12 mouse cellular contexts compared by ENCODE assay signal in genomic region chr11:88137814-88138425, GRCm38 (mm10). TPM values are rescaled to one million over a fixed set of nuclear protein-coding genes. Genes with fewer than 3 reads are reported as not detected.
DNase-seq lines count a peak whose midpoint lies in the region; ATAC-seq lines count a peak whose summit lies in the region.
"Had no signal": no experiment of that assay in that cellular context is flagged by ENCODE, and none has a peak within 500 bp of the region (broad histone marks: within the 10 kb centered on the region; RNA-seq: fewer than 3 reads in every experiment).

No protein-coding gene starts in this region.

- H3K9ac ChIP-seq in kidney, embryonic 16.5 days (replicated peaks; ENCODE audit: low read length), result no peak overlapping the region
- peak overlapping the region; percentile 7; the same call in 1 of the 2 replicates for H3K9ac ChIP-seq in hindbrain, embryonic 11.5 days (ENCODE audit: low read depth, low read length)
- H3K9ac ChIP-seq in neural tube, embryonic 15.5 days (replicated peaks), result 0 out of 2 replicates have a peak overlapping the region, but pooled peaks have one; percentile 0
- H3K9ac ChIP-seq: embryonic facial prominence, embryonic 15.5 days had no signal

- H3K4me3 ChIP-seq in kidney, embryonic 16.5 days (ENCODE audit: low read length), result no peak overlapping the region
- H3K4me3 ChIP-seq in hindbrain, embryonic 11.5 days (ENCODE audit: low read depth, low read length), result no peak overlapping the region
- no peak overlapping the region for H3K4me3 ChIP-seq in neural tube, embryonic 15.5 days (replicated peaks)
- H3K4me3 ChIP-seq: embryonic facial prominence, embryonic 15.5 days had no signal

- no peak overlapping the region for H3K4me2 ChIP-seq in kidney, embryonic 16.5 days (replicated peaks; ENCODE audit: low read depth, low read length)
- H3K4me2 ChIP-seq in hindbrain, embryonic 11.5 days (replicated peaks; ENCODE audit: low read depth, low read length), result no peak overlapping the region
- H3K4me2 ChIP-seq in neural tube, embryonic 15.5 days, result no peak overlapping the region
- H3K4me2 ChIP-seq: embryonic facial prominence, embryonic 15.5 days; liver, embryonic 11.5 days had no signal

- 69% methylated on average over 12 of the region's 12 CpGs for WGBS in kidney, embryonic 16.5 days
- 68% methylated on average over 12 of the region's 12 CpGs for WGBS in hindbrain, embryonic 11.5 days
- WGBS in neural tube, embryonic 15.5 days, result 54% methylated on average over 12 of the region's 12 CpGs

- H3K9me3 ChIP-seq in kidney, embryonic 16.5 days (ENCODE audit: low read length), result no peaks in the 10 kb centered on the region
- H3K9me3 ChIP-seq in hindbrain, embryonic 11.5 days (ENCODE audit: control insufficient read depth, low read length), result no peaks in the 10 kb centered on the region
- no peaks in the 10 kb centered on the region for H3K9me3 ChIP-seq in neural tube, embryonic 15.5 days (replicated peaks)
- H3K9me3 ChIP-seq: embryonic facial prominence, embryonic 15.5 days had no signal

- ATAC-seq in kidney, embryonic 16.5 days (ENCODE audit: low FRiP score, low TSS enrichment), result no peak
- no peak for ATAC-seq in hindbrain, embryonic 11.5 days (ENCODE audit: low FRiP score)
- ATAC-seq in neural tube, embryonic 15.5 days (ENCODE audit: low FRiP score), result no peak

- H3K4me1 ChIP-seq in kidney, embryonic 16.5 days (ENCODE audit: insufficient read depth, low read length), result peaks cover 32% of the 10 kb centered on the region
- peaks cover 34% of the 10 kb centered on the region for H3K4me1 ChIP-seq in hindbrain, embryonic 11.5 days (replicated peaks; ENCODE audit: control insufficient read depth, insufficient read depth, low read length)
- peaks cover 56% of the 10 kb centered on the region for H3K4me1 ChIP-seq in neural tube, embryonic 15.5 days

- peak; percentile 78 for DNase-seq in kidney, adult 11 months
- no peak for DNase-seq in hindbrain, embryonic 11.5 days (ENCODE audit: low spot score)
- DNase-seq in kidney, postnatal 25 days, result peak; percentile 71 to 87
- no peak for DNase-seq in cerebellum, adult 9-10 months
- no peak for DNase-seq in adrenal gland, postnatal 36 days
- no peak for DNase-seq in MN1 (ENCODE audit: low spot score)
- DNase-seq: cerebellum, adult 8-10 months; heart, postnatal 4 days had no signal

- H3K27ac ChIP-seq in kidney, embryonic 16.5 days (ENCODE audit: low read length), result no peak overlapping the region
- peak overlapping the region; percentile 95 for H3K27ac ChIP-seq in hindbrain, embryonic 11.5 days (ENCODE audit: low read depth, low read length)
- peak overlapping the region; percentile 87 for H3K27ac ChIP-seq in neural tube, embryonic 15.5 days (replicated peaks)
- H3K27ac ChIP-seq: embryonic facial prominence, embryonic 15.5 days had no signal

- no peaks in the 10 kb centered on the region for H3K27me3 ChIP-seq in kidney, embryonic 16.5 days (ENCODE audit: insufficient read depth, low read length)
- no peaks in the 10 kb centered on the region for H3K27me3 ChIP-seq in hindbrain, embryonic 11.5 days (ENCODE audit: control insufficient read depth, insufficient read depth, low read length)
- H3K27me3 ChIP-seq in neural tube, embryonic 15.5 days (replicated peaks), result no peaks in the 10 kb centered on the region
- H3K27me3 ChIP-seq: embryonic facial prominence, embryonic 15.5 days had no signal

- no peaks in the 10 kb centered on the region for H3K36me3 ChIP-seq in kidney, embryonic 16.5 days (ENCODE audit: insufficient read depth, low read length)
- no peaks in the 10 kb centered on the region for H3K36me3 ChIP-seq in hindbrain, embryonic 11.5 days (ENCODE audit: control insufficient read depth, insufficient read depth, low read length)
- no peaks in the 10 kb centered on the region for H3K36me3 ChIP-seq in neural tube, embryonic 15.5 days
- H3K36me3 ChIP-seq: embryonic facial prominence, embryonic 15.5 days had no signal

RNA-seq across cellular contexts. Expression of gene Cuedc1, which starts 40.1 kb away (rescaled TPM):
- polyA plus RNA-seq in kidney, embryonic 16.5 days (2015; fragmentation: Nextera tagmentation; extraction: Ambion mirVana), result 14.6 and 14.7 TPM in 2 replicates
- polyA plus RNA-seq in hindbrain, embryonic 11.5 days (2014; fragmentation: Nextera tagmentation; extraction: Ambion mirVana), result 17.6 TPM in 2 replicates
- polyA plus RNA-seq in neural tube, embryonic 15.5 days (2015; fragmentation: Nextera tagmentation; extraction: Ambion mirVana), result 40.6 and 49.0 TPM in 2 replicates
- 10 to 100 TPM; 46.9 to 53.4 TPM for total RNA-seq in adrenal gland, postnatal 36 days (2021)

Comparison
In these comparisons a context has a peak if more than half of its experiments do, and no peak if none do; other contexts are left out.
1. DNase-seq: peak in kidney, adult 11 months (single experiment) and kidney, postnatal 25 days (2 of 2); none in hindbrain, embryonic 11.5 days (single experiment), cerebellum, adult 9-10 months (single experiment), adrenal gland, postnatal 36 days (0 of 2) and MN1 (single experiment).